Mouse (Mus musculus) layer of hippocampus, adult 6 months (tissue): ENCODE results near the gene Sec1. TPM values are rescaled to one million over a fixed set of nuclear protein-coding genes. Genes with fewer than 3 reads are reported as not detected.

Experiments
- long read RNA-seq, 2 experiments: library from polyadenylated mRNA; unstranded; transcript quantifications; one replicate each; pipeline ENCODE4 v2.0.0; 2019 to 2020
- polyA plus RNA-seq: library from polyadenylated mRNA; unstranded; fragments of <200 nt; fragmentation: Nextera tagmentation; gene quantifications from 2 replicates; pipeline ENCODE4 v1.2.3, GENCODE M21; 2021

The Sec1 gene
- 0.15 and 0.36 TPM in 2 replicates for polyA plus RNA-seq
- long read RNA-seq, experiment 1, partial matches to known transcripts, result 0 of 1 reads
- long read RNA-seq, experiment 1, other reads (novel, unspliced or antisense), result 1 of 1 reads
- long read RNA-seq, experiment 2, partial matches to known transcripts, result 8 of 13 reads
- long read RNA-seq, experiment 2, other reads (novel, unspliced or antisense), result 5 of 13 reads

GRCm38 (mm10) chr7:45693921-45694591 lies at the start of gene Sec1:
Sec1 (minus strand) TSS chr7:45694402.

GRCm38 (mm10) chr7:45725713-45726112 lies 31.5 kb upstream of the Sec1 start, which contains the start of gene Spaca4:
Spaca4 (minus strand) TSS chr7:45725813.

GRCm38 (mm10) chr7:45720413-45721233 lies 26.4 kb upstream of the Sec1 start, which contains the start of gene Fam83e:
Fam83e (plus strand) TSS chr7:45721212.

GRCm38 (mm10) chr7:45717918-45718297 lies 23.7 kb upstream of the Sec1 start, which contains the start of gene Sphk2:
Sphk2 (minus strand) TSS chr7:45718002.

GRCm38 (mm10) chr7:45715090-45715708 lies 21.0 kb upstream of the Sec1 start, which contains the start of gene Rpl18:
Rpl18 (plus strand) TSS chr7:45715457.

GRCm38 (mm10) chr7:45704730-45705442 lies 10.7 kb upstream of the Sec1 start, which contains the start of gene Dbp:
Dbp (plus strand) TSS chr7:45705088.

GRCm38 (mm10) chr7:45699523-45700141 lies 5.4 kb upstream of the Sec1 start, which contains the start of gene Car11:
Car11 (plus strand) TSS chr7:45699843.

GRCm38 (mm10) chr7:45683396-45684050 lies 10.7 kb downstream of the Sec1 start, which contains the start of gene Ntn5:
Ntn5 (plus strand) TSS chr7:45684022.

GRCm38 (mm10) chr7:45666161-45666560 lies 28.0 kb downstream of the Sec1 start, which contains the start of gene Fut2:
Fut2 (minus strand) TSS chr7:45666394.

GRCm38 (mm10) chr7:45639561-45640027 lies 54.6 kb downstream of the Sec1 start, which contains the start of gene Mamstr:
Mamstr (plus strand) TSS chr7:45639977.

Other genes with a start within 250 kb of the Sec1 start
- gene Ftl1, start 234.5 kb downstream of the Sec1 start, polyA plus RNA-seq, result 1,695 and 1,748 TPM in 2 replicates
- gene Bax, start 227.5 kb downstream of the Sec1 start, polyA plus RNA-seq, result 86.7 and 94.4 TPM in 2 replicates
- gene Tulp2, start 212.5 kb downstream of the Sec1 start, polyA plus RNA-seq, result 0.13 and 0.14 TPM in 2 replicates
- not detected in 2 replicates for gene Gm45808, start 207.6 kb downstream of the Sec1 start, polyA plus RNA-seq
- gene Dhdh, start 205.6 kb downstream of the Sec1 start, polyA plus RNA-seq, result 2.6 and 3.5 TPM in 2 replicates
- 74.5 and 76.8 TPM in 2 replicates for gene Nucb1, start 184.0 kb downstream of the Sec1 start, polyA plus RNA-seq
- gene Ppp1r15a, start 168.1 kb downstream of the Sec1 start, polyA plus RNA-seq, result 17.6 and 18.2 TPM in 2 replicates
- 0.67 and 1.7 TPM in 2 replicates for gene Plekha4, start 168.1 kb downstream of the Sec1 start, polyA plus RNA-seq
- gene Hsd17b14, start 139.5 kb downstream of the Sec1 start, polyA plus RNA-seq, result 0.43 TPM in 1 of 2 replicates, not detected in the other
- 7.0 and 8.5 TPM in 2 replicates for gene Bcat2, start 124.2 kb downstream of the Sec1 start, polyA plus RNA-seq
- gene Fgf21, start 78.9 kb downstream of the Sec1 start, polyA plus RNA-seq, result not detected in 2 replicates
- gene Fut1, start 77.1 kb downstream of the Sec1 start, polyA plus RNA-seq, result 0.08 TPM in 1 of 2 replicates, not detected in the other
- gene Izumo1, start 72.6 kb downstream of the Sec1 start, polyA plus RNA-seq, result 0.09 TPM in 1 of 2 replicates, not detected in the other
- gene Rasip1, start 66.9 kb downstream of the Sec1 start, polyA plus RNA-seq, result 2.3 and 3.1 TPM in 2 replicates
- gene Mamstr, start 54.4 kb downstream of the Sec1 start, polyA plus RNA-seq, result 1.1 and 1.2 TPM in 2 replicates
- gene Fut2, start 28.0 kb downstream of the Sec1 start, polyA plus RNA-seq, result 0.10 and 0.16 TPM in 2 replicates
- 5.2 and 6.6 TPM in 2 replicates for gene Ntn5, start 10.4 kb downstream of the Sec1 start, polyA plus RNA-seq
- gene Car11, start 5.4 kb upstream of the Sec1 start, polyA plus RNA-seq, result 39.6 and 49.9 TPM in 2 replicates
- 49.2 and 52.8 TPM in 2 replicates for gene Dbp, start 10.7 kb upstream of the Sec1 start, polyA plus RNA-seq
- 357 and 361 TPM in 2 replicates for gene Rpl18, start 21.1 kb upstream of the Sec1 start, polyA plus RNA-seq
- gene Sphk2, start 23.6 kb upstream of the Sec1 start, polyA plus RNA-seq, result 5.5 and 6.1 TPM in 2 replicates
- 0.09 TPM in 1 of 2 replicates, not detected in the other for gene Fam83e, start 26.8 kb upstream of the Sec1 start, polyA plus RNA-seq
- gene Spaca4, start 31.4 kb upstream of the Sec1 start, polyA plus RNA-seq, result not detected in 2 replicates
- 6.9 and 9.4 TPM in 2 replicates for gene Lmtk3, start 89.3 kb upstream of the Sec1 start, polyA plus RNA-seq
- 20.6 and 22.7 TPM in 2 replicates for gene Sult2b1, start 90.3 kb upstream of the Sec1 start, polyA plus RNA-seq
- gene Cyth2, start 120.2 kb upstream of the Sec1 start, polyA plus RNA-seq, result 135 and 136 TPM in 2 replicates
- 1.5 and 2.2 TPM in 2 replicates for gene Kcnj14, start 130.4 kb upstream of the Sec1 start, polyA plus RNA-seq
- 23.8 and 25.5 TPM in 2 replicates for gene Grwd1, start 136.5 kb upstream of the Sec1 start, polyA plus RNA-seq
- 44.4 and 48.6 TPM in 2 replicates for gene Kdelr1, start 178.4 kb upstream of the Sec1 start, polyA plus RNA-seq
- 0.59 and 0.88 TPM in 2 replicates for gene Grin2d, start 184.0 kb upstream of the Sec1 start, polyA plus RNA-seq
- not detected in 2 replicates for gene Syngr4, start 202.3 kb upstream of the Sec1 start, polyA plus RNA-seq
- gene Tmem143, start 202.5 kb upstream of the Sec1 start, polyA plus RNA-seq, result 2.6 and 3.3 TPM in 2 replicates
- 6.8 and 8.2 TPM in 2 replicates for gene Emp3, start 227.0 kb upstream of the Sec1 start, polyA plus RNA-seq
- gene Ccdc114, start 229.7 kb upstream of the Sec1 start, polyA plus RNA-seq, result 1.2 and 2.6 TPM in 2 replicates